Mouse (Mus musculus) C2C12 (cell line): ENCODE results near the gene Mfsd2a.

Experiments used
- CTCF ChIP-seq: IDR thresholded peaks from one replicate; pipeline ENCODE4 v1.5.1; 2011; ENCODE audit not compliant: control insufficient read depth, insufficient read depth, insufficient read length
- FOSL1 ChIP-seq: IDR thresholded peaks from one replicate; pipeline ENCODE4 v1.8.0; 2011; ENCODE audit warnings: mild to moderate bottlenecking, low read length; ENCODE audit not compliant: poor library complexity, insufficient read depth, severe bottlenecking
- MAX ChIP-seq: IDR thresholded peaks from one replicate; pipeline ENCODE4 v1.6.1; 2011; ENCODE audit warnings: mild to moderate bottlenecking, control low read depth
- MYOD1 ChIP-seq: IDR thresholded peaks from one replicate; pipeline ENCODE4 v1.6.1; 2011; ENCODE audit warnings: low read depth; ENCODE audit not compliant: control insufficient read depth, insufficient read length
- USF1 ChIP-seq: IDR thresholded peaks from one replicate; pipeline ENCODE4 v1.6.1; 2011; ENCODE audit warnings: low read depth, mild to moderate bottlenecking, control low read depth, moderate library complexity

- TF ChIP-seq CTCF (no peak), FOSL1 (no peak), MYOD1 (no peak), MAX (no peak), USF1 (no peak)
Observed at GRCm38 (mm10) chr4:122909572-122910189, 51.3 kb downstream of the Mfsd2a start.
